Mouse (Mus musculus) MEL (cell line): ENCODE data around the gene Axin2. TPM values are rescaled to one million over a fixed set of nuclear protein-coding genes. Genes with fewer than 3 reads are reported as not detected.

ENCODE experiments used
- DNase-seq: peaks from one replicate; pipeline ENCODE4 v3.0.0; 2011; ENCODE audit warnings: low read depth, low spot score
- H3K27ac ChIP-seq: 2 replicates; pipeline ENCODE4 v1.5.1; 2012; ENCODE audit warnings: low read depth, mild to moderate bottlenecking, control low read depth, low read length, moderate library complexity; ENCODE audit not compliant: control insufficient read depth
- H3K27me3 ChIP-seq, 2 experiments: fragments of 150-350 bp in 1 of 2; sonication (generic) in 1 of 2; 2 replicates each; pipeline ENCODE4 v1.6.1; 2012; ENCODE audit warnings: low read length in 2 of 2, mild to moderate bottlenecking in 2 of 2, improper control_type of control experiment in 1 of 2, moderate library complexity in 1 of 2; ENCODE audit not compliant: insufficient read depth in 2 of 2, control insufficient read depth in 1 of 2
- H3K36me3 ChIP-seq, 2 experiments: 2 replicates each; pipeline ENCODE4 v1.6.1; 2012 to 2014; ENCODE audit warnings: low read length in 2 of 2, improper control_type of control experiment in 1 of 2, inconsistent platforms in 1 of 2, mild to moderate bottlenecking in 1 of 2; ENCODE audit not compliant: insufficient read depth in 2 of 2, control insufficient read depth in 1 of 2
- H3K4me1 ChIP-seq, 2 experiments: fragments of 150-350 bp in 1 of 2; sonication (generic) in 1 of 2; 2 replicates each; pipeline ENCODE4 v1.6.1; 2012; ENCODE audit warnings: low read length in 2 of 2, improper control_type of control experiment in 1 of 2, mild to moderate bottlenecking in 1 of 2; ENCODE audit not compliant: insufficient read depth in 2 of 2, control insufficient read depth in 1 of 2
- H3K4me3 ChIP-seq, 2 experiments: fragments of 150-350 bp in 1 of 2; sonication (generic) in 1 of 2; 2 replicates each; pipeline ENCODE4 v1.5.1; 2012; ENCODE audit warnings: low read depth in 2 of 2, low read length in 2 of 2, mild to moderate bottlenecking in 2 of 2, moderate library complexity in 2 of 2, control low read depth in 1 of 2, improper control_type of control experiment in 1 of 2; ENCODE audit not compliant: control insufficient read depth in 1 of 2, insufficient read depth in 1 of 2
- H3K79me2 ChIP-seq: 2 replicates; pipeline ENCODE4 v1.6.1; 2012; ENCODE audit warnings: mild to moderate bottlenecking, low read length, moderate library complexity; ENCODE audit not compliant: control insufficient read depth, poor library complexity, insufficient read depth
- H3K9ac ChIP-seq: 2 replicates; pipeline ENCODE4 v1.6.1; 2012; ENCODE audit warnings: low read depth, mild to moderate bottlenecking, control low read depth, low read length, moderate library complexity; ENCODE audit not compliant: control insufficient read depth, poor library complexity, severe bottlenecking
- H3K9me3 ChIP-seq: fragments of 150-350 bp; sonication (generic); replicated peaks from 2 replicates; pipeline ENCODE4 v1.6.1; 2012; ENCODE audit warnings: mild to moderate bottlenecking, low read length, improper control_type of control experiment, moderate library complexity; ENCODE audit not compliant: insufficient read depth
- CHD1 ChIP-seq: IDR thresholded peaks from 2 replicates; pipeline ENCODE4 v1.6.1; 2012; ENCODE audit warnings: low read depth, mild to moderate bottlenecking, inconsistent platforms, low read length, improper control_type of control experiment
- CTCF ChIP-seq, 3 experiments: IDR thresholded peaks in 2 of 3; conservative IDR thresholded peaks in 1 of 3; 2 replicates each; pipeline ENCODE4 v1.5.1; 2011 to 2012; ENCODE audit warnings: low read length in 3 of 3, low read depth in 2 of 3, mild to moderate bottlenecking in 2 of 3, improper control_type of control experiment in 1 of 3, inconsistent platforms in 1 of 3, mixed read lengths in 1 of 3, moderate library complexity in 1 of 3; ENCODE audit not compliant: control insufficient read depth in 1 of 3, insufficient read depth in 1 of 3, poor library complexity in 1 of 3, severe bottlenecking in 1 of 3
- EP300 ChIP-seq, 2 experiments: IDR thresholded peaks; 2 replicates each; pipeline ENCODE4 v1.6.1; 2011; ENCODE audit warnings: improper control_type of control experiment in 2 of 2, low read length in 2 of 2, low read depth in 1 of 2, mild to moderate bottlenecking in 1 of 2
- ETS1 ChIP-seq: IDR thresholded peaks from 2 replicates; pipeline ENCODE4 v1.6.1; 2012; ENCODE audit warnings: low read depth, mild to moderate bottlenecking, inconsistent platforms, low read length, improper control_type of control experiment, moderate library complexity
- JUND ChIP-seq: IDR thresholded peaks from 2 replicates; pipeline ENCODE4 v1.6.1; 2011; ENCODE audit warnings: low read depth, mild to moderate bottlenecking, improper control_type of control experiment, low read length
- KAT2A ChIP-seq: conservative IDR thresholded peaks from 2 replicates; pipeline ENCODE4 v1.6.1; 2012; ENCODE audit warnings: low read depth, low read length, improper control_type of control experiment, inconsistent platforms
- MAZ ChIP-seq: IDR thresholded peaks from 2 replicates; pipeline ENCODE4 v1.6.1; 2012; ENCODE audit warnings: low read depth, mild to moderate bottlenecking, inconsistent platforms, low read length, improper control_type of control experiment
- MXI1 ChIP-seq: IDR thresholded peaks from 2 replicates; pipeline ENCODE4 v1.6.1; 2011; ENCODE audit warnings: mild to moderate bottlenecking, low read depth, low read length, improper control_type of control experiment
- MYB ChIP-seq: IDR thresholded peaks from 2 replicates; pipeline ENCODE4 v1.6.1; 2011; ENCODE audit warnings: mild to moderate bottlenecking, low read depth, low read length, improper control_type of control experiment
- NELFE ChIP-seq: IDR thresholded peaks from 2 replicates; pipeline ENCODE4 v1.6.1; 2011; ENCODE audit warnings: low read depth, low read length, improper control_type of control experiment
- POLR2A ChIP-seq, 2 experiments: IDR thresholded peaks; 2 replicates each; pipeline ENCODE4 v1.6.1; 2011 to 2012; ENCODE audit warnings: low read length in 2 of 2, mild to moderate bottlenecking in 2 of 2, control low read depth in 1 of 2, improper control_type of control experiment in 1 of 2, low read depth in 1 of 2, moderate library complexity in 1 of 2; ENCODE audit not compliant: control insufficient read depth in 1 of 2, insufficient read depth in 1 of 2, poor library complexity in 1 of 2
- SMC3 ChIP-seq: IDR thresholded peaks from 2 replicates; pipeline ENCODE4 v1.6.1; 2011; ENCODE audit warnings: low read depth, low read length, improper control_type of control experiment
- TAL1 ChIP-seq: IDR thresholded peaks from 2 replicates; pipeline ENCODE4 v1.6.1; 2012; ENCODE audit warnings: mild to moderate bottlenecking, inconsistent platforms, low read length, moderate library complexity, mixed read lengths
- TCF12 ChIP-seq: IDR thresholded peaks from 2 replicates; pipeline ENCODE4 v1.6.1; 2014; ENCODE audit warnings: low read depth, mild to moderate bottlenecking, inconsistent platforms, low read length, improper control_type of control experiment, moderate library complexity
- UBTF ChIP-seq: IDR thresholded peaks from 2 replicates; pipeline ENCODE4 v1.6.1; 2012; ENCODE audit warnings: low read depth, mild to moderate bottlenecking, inconsistent platforms, low read length, improper control_type of control experiment, moderate library complexity, borderline replicate concordance; ENCODE audit not compliant: insufficient read depth
- USF1 ChIP-seq: IDR thresholded peaks from 2 replicates; pipeline ENCODE4 v1.6.1; 2014; ENCODE audit warnings: low read depth, mild to moderate bottlenecking, inconsistent platforms, low read length, improper control_type of control experiment, moderate library complexity
- USF2 ChIP-seq, 2 experiments: IDR thresholded peaks; 2 replicates each; pipeline ENCODE4 v1.6.1; 2011 to 2012; ENCODE audit warnings: improper control_type of control experiment in 2 of 2, low read length in 2 of 2, borderline replicate concordance in 1 of 2, inconsistent platforms in 1 of 2, low read depth in 1 of 2, mild to moderate bottlenecking in 1 of 2; ENCODE audit not compliant: insufficient read depth in 1 of 2
- ZKSCAN1 ChIP-seq: IDR thresholded peaks from 2 replicates; pipeline ENCODE4 v1.6.1; 2012; ENCODE audit warnings: low read depth, mild to moderate bottlenecking, inconsistent platforms, low read length, improper control_type of control experiment, moderate library complexity
- polyA plus RNA-seq, 2 experiments: library from polyadenylated mRNA; stranded (reverse) in 1 of 2; unstranded in 1 of 2; fragments of >175 nt in 1 of 2; fragments of >200 nt in 1 of 2; gene quantifications; 2 replicates each; pipeline versions ENCODE4 v1.2.1 to v1.2.4; 2012; ENCODE audit warnings: low replicate concordance in 2 of 2, low read depth in 1 of 2; ENCODE audit not compliant: insufficient read length in 2 of 2, insufficient read depth in 1 of 2, missing spikeins in 1 of 2
- total RNA-seq: library from RNA; depleted of rRNA; stranded (reverse); fragments of 300-350 nt; gene quantifications from 2 replicates; pipeline ENCODE4 v1.2.3, GENCODE M21; 2012

Gene Axin2
- total and polyA plus RNA-seq, 3 experiments = not detected

DNA sequence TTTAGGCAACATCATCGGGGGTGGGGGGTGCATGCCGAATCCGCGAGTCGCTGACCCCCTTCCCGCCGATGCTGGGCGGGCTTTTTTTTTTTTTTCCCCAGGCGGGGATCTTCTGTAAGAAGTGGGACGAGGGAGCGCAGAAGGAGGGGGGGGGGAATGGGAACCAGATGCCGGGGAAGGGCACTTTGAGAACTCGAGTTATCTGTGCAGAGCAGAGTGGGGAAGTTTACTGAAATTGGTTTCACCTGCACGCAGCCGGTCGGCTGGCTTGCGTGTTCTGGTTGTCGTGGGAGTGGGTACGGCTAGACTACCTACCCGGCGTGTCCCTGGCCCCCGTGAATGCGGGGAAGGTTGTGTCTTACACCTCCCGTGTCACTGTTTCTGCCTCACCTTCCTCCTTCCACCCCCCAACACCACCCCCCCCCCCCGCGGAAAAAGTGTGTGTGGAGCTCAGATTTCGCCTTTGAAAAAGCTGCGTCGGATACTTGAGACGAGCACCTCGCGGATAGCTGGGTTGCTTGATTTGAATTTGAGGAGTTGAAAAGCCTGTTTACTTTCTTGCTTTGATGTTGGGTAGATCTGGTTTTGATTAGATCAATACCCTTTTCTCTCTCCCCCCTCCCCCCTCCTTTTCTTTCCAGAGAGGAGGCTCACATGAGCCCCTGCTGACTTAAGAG, 2.5 kb downstream of the Axin2 start:
- Histone ChIP-seq H3K27ac (no peak overlapping the region), H3K79me2 (no peaks in the 10 kb centered on the region), H3K9me3 (no peaks in the 10 kb centered on the region), H3K27me3 (no peaks in the 10 kb centered on the region), H3K4me3 (no peak overlapping the region), H3K36me3 (no peaks in the 10 kb centered on the region), H3K4me1 (no peaks in the 10 kb centered on the region), H3K9ac (no peak overlapping the region)
- TF ChIP-seq TAL1 (no peak), USF2 (IDR thresholded peaks at IDR 0.05; ENCODE audit: borderline replicate concordance in 1 of 2, insufficient read depth in 1 of 2, low read depth in 1 of 2, low read length in 2 of 2) (no peak), CTCF (IDR thresholded peaks at IDR 0.05 in 2 of 3, conservative IDR thresholded peaks at IDR 0.05 in 1 of 3; ENCODE audit: control insufficient read depth in 1 of 3, insufficient read depth in 1 of 3, low read depth in 2 of 3, low read length in 3 of 3, poor library complexity in 1 of 3, severe bottlenecking in 1 of 3) (no peak), TCF12 (no peak), UBTF (no peak)
- DNase-seq = no peak

GRCm38 (mm10) chr11:108923188-108923575, 3.0 kb downstream of the Axin2 start:
- TF ChIP-seq KAT2A (no peak), MYB (no peak), EP300 (IDR thresholded peaks at IDR 0.05; ENCODE audit: low read depth in 1 of 2, low read length in 2 of 2) (no peak), USF1 (no peak), ZKSCAN1 (no peak), TAL1 (no peak), NELFE (no peak), USF2 (IDR thresholded peaks at IDR 0.05; ENCODE audit: borderline replicate concordance in 1 of 2, insufficient read depth in 1 of 2, low read depth in 1 of 2, low read length in 2 of 2) (no peak), SMC3 (no peak), MXI1 (no peak), CHD1 (no peak), MAZ (no peak), JUND (no peak), ETS1 (no peak), POLR2A (IDR thresholded peaks at IDR 0.05; ENCODE audit: control insufficient read depth in 1 of 2, insufficient read depth in 1 of 2, low read depth in 1 of 2, low read length in 2 of 2, poor library complexity in 1 of 2) (no peak), TCF12 (no peak), UBTF (no peak)
- Histone ChIP-seq H3K9ac (no peak overlapping the region), H3K9me3 (no peaks in the 10 kb centered on the region), H3K36me3 (no peaks in the 10 kb centered on the region), H3K4me3 (no peak overlapping the region), H3K27me3 (no peaks in the 10 kb centered on the region), H3K4me1 (no peaks in the 10 kb centered on the region), H3K79me2 (no peaks in the 10 kb centered on the region), H3K27ac (no peak overlapping the region)
- no peak for DNase-seq
